Comparison of ENCODE assay signal across 18 mouse cellular contexts in the genomic region with DNA sequence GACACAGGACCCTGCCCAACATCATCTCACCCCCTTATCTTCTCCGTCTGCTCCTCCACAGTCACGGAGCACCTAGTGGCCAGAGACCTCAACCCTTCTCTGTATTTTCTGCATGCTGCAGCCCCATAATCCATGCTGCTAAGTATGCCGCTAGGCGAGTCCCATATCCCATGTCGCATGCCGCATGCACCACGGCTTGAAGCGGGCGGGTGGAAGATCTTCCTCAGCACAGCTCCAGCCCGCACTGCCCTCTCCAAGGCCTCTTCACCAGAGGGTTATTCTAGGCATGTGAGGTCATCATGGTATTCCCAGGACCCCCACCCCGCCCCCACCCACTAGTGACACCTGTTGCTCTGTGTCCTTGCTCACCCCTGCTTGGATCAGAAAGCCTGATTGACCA. TPM values are rescaled to one million over a fixed set of nuclear protein-coding genes. Genes with fewer than 3 reads are reported as not detected.
"Had no signal": no experiment of that assay in that cellular context is flagged by ENCODE, and none has a peak within 500 bp of the region (broad histone marks: within the 10 kb centered on the region; RNA-seq: fewer than 3 reads in every experiment).

No protein-coding gene starts in this region.

- H3K27ac ChIP-seq: limb, embryonic 13.5 days; liver, embryonic 15.5 days; macrophage; midbrain, embryonic 12.5 days; neural tube, embryonic 13.5 days; stomach, embryonic 15.5 days had no signal

- H3K9ac ChIP-seq: limb, embryonic 13.5 days; liver, embryonic 15.5 days; midbrain, embryonic 12.5 days; neural tube, embryonic 13.5 days; stomach, embryonic 15.5 days had no signal

- H3K4me1 ChIP-seq: liver, embryonic 15.5 days had no signal

- H3K27me3 ChIP-seq: liver, embryonic 15.5 days; megakaryocyte, embryonic 14.5 days; neural tube, embryonic 13.5 days; stomach, embryonic 15.5 days had no signal

- H3K4me3 ChIP-seq: layer of hippocampus, adult 2 months; limb, embryonic 13.5 days; liver, embryonic 15.5 days; megakaryocyte, embryonic 14.5 days; midbrain, embryonic 12.5 days; neural tube, embryonic 13.5 days; stomach, embryonic 15.5 days had no signal

- H3K36me3 ChIP-seq: limb, embryonic 13.5 days; liver, embryonic 15.5 days; midbrain, embryonic 12.5 days; neural tube, embryonic 13.5 days; stomach, embryonic 15.5 days had no signal

- H3K9me3 ChIP-seq: limb, embryonic 13.5 days; liver, embryonic 15.5 days; megakaryocyte, embryonic 14.5 days; midbrain, embryonic 12.5 days; neural tube, embryonic 13.5 days; stomach, embryonic 15.5 days had no signal

- H3K4me2 ChIP-seq: limb, embryonic 13.5 days; liver, embryonic 11.5 days; liver, embryonic 15.5 days; midbrain, embryonic 12.5 days; neural tube, embryonic 13.5 days; stomach, embryonic 15.5 days had no signal

- DNase-seq: kidney, adult 18-20 months; lung, adult 2 months; lung, postnatal 10 days; right cerebral cortex, postnatal 4 days; spleen, adult 18-20 months; thymus, postnatal 36 days had no signal

RNA-seq across cellular contexts. Expression of gene Vmn1r1, which starts 51.2 kb away (rescaled TPM):
- polyA plus RNA-seq: intestine, embryonic 14.5 days; kidney, embryonic 16.5 days; limb, embryonic 13.5 days; liver, embryonic 11.5 days; liver, embryonic 15.5 days; lung, adult 2 months; macrophage; midbrain, embryonic 12.5 days; neural tube, embryonic 13.5 days; stomach, embryonic 15.5 days; thymus, postnatal 0 days had no signal
